Mouse (Mus musculus) embryonic facial prominence, embryonic 11.5 days (tissue): ENCODE data around the gene Plbd2. TPM values are rescaled to one million over a fixed set of nuclear protein-coding genes. Genes with fewer than 3 reads are reported as not detected.

Source experiments
- ATAC-seq: fragments of 200-750 bp; cut with Nextera tagmentation; replicated peaks from 2 replicates; pipeline ENCODE4 v1.8.0; 2017; ENCODE audit warnings: low read depth; ENCODE audit not compliant: insufficient number of reproducible peaks, low FRiP score, low TSS enrichment
- DNase-seq: peaks from one replicate; pipeline ENCODE4 v3.0.0-alpha.2; 2015; ENCODE audit warnings: low spot score
- H3K27ac ChIP-seq: fragments of 300-500 bp; sonication (generic); replicated peaks from 2 replicates; pipeline ENCODE4 v1.5.1; 2014; ENCODE audit warnings: mild to moderate bottlenecking, low read depth, low read length, control low read depth
- H3K27me3 ChIP-seq: fragments of 300-500 bp; sonication (generic); 2 replicates; pipeline ENCODE4 v1.6.1; 2014; ENCODE audit warnings: mild to moderate bottlenecking, low read length, moderate library complexity, mixed read lengths; ENCODE audit not compliant: control insufficient read depth, insufficient read depth
- H3K36me3 ChIP-seq: fragments of 300-500 bp; sonication (generic); replicated peaks from 2 replicates; pipeline ENCODE4 v1.6.1; 2014; ENCODE audit warnings: low read depth, mild to moderate bottlenecking, low read length, moderate library complexity, mixed read lengths; ENCODE audit not compliant: control insufficient read depth, insufficient read depth
- H3K4me1 ChIP-seq: fragments of 300-500 bp; sonication (generic); 2 replicates; pipeline ENCODE4 v1.6.1; 2014; ENCODE audit warnings: low read length, mixed read lengths; ENCODE audit not compliant: control insufficient read depth, insufficient read depth
- H3K4me2 ChIP-seq: fragments of 300-500 bp; sonication (generic); 2 replicates; pipeline ENCODE4 v1.6.1; 2014; ENCODE audit warnings: low read depth, mild to moderate bottlenecking, control low read depth, low read length, moderate library complexity
- H3K4me3 ChIP-seq: fragments of 300-500 bp; sonication (generic); 2 replicates; pipeline ENCODE4 v1.5.1; 2014; ENCODE audit warnings: low read depth, low read length, control low read depth
- H3K9ac ChIP-seq: fragments of 300-500 bp; sonication (generic); replicated peaks from 2 replicates; pipeline ENCODE4 v1.6.1; 2014; ENCODE audit warnings: mild to moderate bottlenecking, control low read depth, low read length
- H3K9me3 ChIP-seq: fragments of 300-500 bp; sonication (generic); replicated peaks from 2 replicates; pipeline ENCODE4 v1.6.1; 2016; ENCODE audit warnings: mild to moderate bottlenecking, low read length, inconsistent platforms, mixed read lengths; ENCODE audit not compliant: control insufficient read depth
- WGBS: fragments of 180-500 bp; shearing (Covaris S2); extraction: QIAGEN DNeasy Blood & Tissue Kit; methylation state at CpG from one replicate; pipeline ENCODE4 v1.1.7; 2014; 5-methylcytosine and 5-hydroxymethylcytosine counted together
- polyA plus RNA-seq: library from polyadenylated mRNA; unstranded; fragments of >200 nt; fragmentation: Nextera tagmentation; extraction: Ambion mirVana; gene quantifications from 2 replicates; pipeline ENCODE4 v1.2.1, GENCODE M21; 2014

Gene Plbd2
- polyA plus RNA-seq, 1 experiment from 2014 or later: 20.9 TPM

- ATAC-seq (no peak), DNase-seq (no peak)
- no peak overlapping the region for H3K4me2 ChIP-seq
- H3K4me3 ChIP-seq: no peak overlapping the region
- no peaks in the 10 kb centered on the region for H3K36me3 ChIP-seq
- H3K9ac ChIP-seq: no peak overlapping the region
- 80% methylated on average over 7 of the region's 7 CpGs for WGBS
- no peaks in the 10 kb centered on the region; the same call in 1 of the 2 replicates for H3K4me1 ChIP-seq
- H3K27me3 ChIP-seq: no peaks in the 10 kb centered on the region
- H3K9me3 ChIP-seq: no peaks in the 10 kb centered on the region
- H3K27ac ChIP-seq: peak overlapping the region; percentile 20; the same call in 1 of the 2 replicates
These were observed 12.0 kb upstream of the Plbd2 start for GRCm38 (mm10) chr5:120515451-120515850.

GRCm38 (mm10) chr5:120514754-120515153 is 11.3 kb upstream of the Plbd2 start:
- WGBS: 51% methylated on average over 4 of the region's 4 CpGs
- Histone ChIP-seq H3K27ac (no peak overlapping the region), H3K4me1 (no peaks in the 10 kb centered on the region; the same call in 1 of the 2 replicates)

GRCm38 (mm10) chr5:120514031-120514677 is 10.7 kb upstream of the Plbd2 start:
- H3K4me1 ChIP-seq: no peaks in the 10 kb centered on the region; the same call in 1 of the 2 replicates

More at GRCm38 (mm10) chr5:120514754-120515153, 11.3 kb upstream of the Plbd2 start:
- no peak for DNase-seq
- no peak for ATAC-seq
- Histone ChIP-seq H3K36me3 (no peaks in the 10 kb centered on the region), H3K4me2 (no peak overlapping the region), H3K27me3 (no peaks in the 10 kb centered on the region), H3K4me3 (no peak overlapping the region), H3K9ac (no peak overlapping the region), H3K9me3 (no peaks in the 10 kb centered on the region)

GRCm38 (mm10) chr5:120512911-120513555 is 9.6 kb upstream of the Plbd2 start:
- H3K4me2 ChIP-seq: no peak overlapping the region
- DNase-seq (no peak), ATAC-seq (no peak)
- H3K9me3 ChIP-seq: no peaks in the 10 kb centered on the region
- H3K27ac ChIP-seq: no peak overlapping the region
- no peak overlapping the region for H3K4me3 ChIP-seq
- H3K4me1 ChIP-seq: no peaks in the 10 kb centered on the region; the same call in 1 of the 2 replicates
- no peaks in the 10 kb centered on the region for H3K36me3 ChIP-seq
- no peaks in the 10 kb centered on the region for H3K27me3 ChIP-seq
- 34% methylated on average over 15 of the region's 15 CpGs for WGBS
- H3K9ac ChIP-seq: no peak overlapping the region

More at GRCm38 (mm10) chr5:120514031-120514677, 10.7 kb upstream of the Plbd2 start:
- H3K4me3 ChIP-seq: no peak overlapping the region
- ATAC-seq (no peak), DNase-seq (no peak)
- no peaks in the 10 kb centered on the region for H3K27me3 ChIP-seq
- H3K36me3 ChIP-seq: no peaks in the 10 kb centered on the region
- no peak overlapping the region for H3K4me2 ChIP-seq
- WGBS: 88% methylated on average over 9 of the region's 9 CpGs
- no peak overlapping the region for H3K27ac ChIP-seq
- H3K9me3 ChIP-seq: no peaks in the 10 kb centered on the region
- H3K9ac ChIP-seq: no peak overlapping the region

- Histone ChIP-seq H3K27ac (no peak overlapping the region), H3K4me2 (peak overlapping the region; percentile 61), H3K27me3 (no peaks in the 10 kb centered on the region), H3K9me3 (no peaks in the 10 kb centered on the region), H3K4me3 (peak overlapping the region; percentile 43), H3K4me1 (no peaks in the 10 kb centered on the region; the same call in 1 of the 2 replicates), H3K36me3 (no peaks in the 10 kb centered on the region), H3K9ac (no peak overlapping the region)
- ATAC-seq: no peak
- DNase-seq: no peak
- 38% methylated on average over 14 of the region's 14 CpGs for WGBS
These were observed 8.3 kb upstream of the Plbd2 start for GRCm38 (mm10) chr5:120511643-120512220.

- peak; percentile 73 for ATAC-seq
- no peaks in the 10 kb centered on the region; the same call in 1 of the 2 replicates for H3K4me1 ChIP-seq
- H3K36me3 ChIP-seq: no peaks in the 10 kb centered on the region
- H3K4me2 ChIP-seq: peak within 1 kb of the TSS; percentile 61
- H3K27ac ChIP-seq: no peak within 1 kb of the TSS
- no peaks in the 10 kb centered on the region for H3K9me3 ChIP-seq
- peak; percentile 96 for DNase-seq
- peak within 1 kb of the TSS; percentile 44 for H3K9ac ChIP-seq
- no peaks in the 10 kb centered on the region for H3K27me3 ChIP-seq
- peak within 1 kb of the TSS; percentile 43 for H3K4me3 ChIP-seq
- under 1% methylated on average over 36 of the region's 36 CpGs for WGBS
These were observed 7.7 kb upstream of the Plbd2 start, which contains the start of gene Slc8b1 for GRCm38 (mm10) chr5:120510982-120511642. Slc8b1 (plus strand) TSS chr5:120511168.

- ATAC-seq (no peak), DNase-seq (no peak)
- Histone ChIP-seq H3K9me3 (no peaks in the 10 kb centered on the region), H3K4me1 (no peaks in the 10 kb centered on the region; the same call in 1 of the 2 replicates), H3K36me3 (no peaks in the 10 kb centered on the region), H3K27me3 (no peaks in the 10 kb centered on the region), H3K27ac (no peak overlapping the region), H3K4me2 (no peak overlapping the region), H3K9ac (no peak overlapping the region), H3K4me3 (no peak overlapping the region)
- WGBS: 50% methylated on average over 4 of the region's 4 CpGs
These were observed 3.9 kb upstream of the Plbd2 start for GRCm38 (mm10) chr5:120507311-120507710.
